Mouse (Mus musculus) Muller cell, postnatal 12 days (primary cell): ENCODE measurements around the gene Tenm2.

Source experiments
- DNase-seq: peaks from one replicate; pipeline ENCODE4 v3.0.0-alpha.2; 2015; ENCODE audit errors: inconsistent ontology term

Tenm2 gene

DNA sequence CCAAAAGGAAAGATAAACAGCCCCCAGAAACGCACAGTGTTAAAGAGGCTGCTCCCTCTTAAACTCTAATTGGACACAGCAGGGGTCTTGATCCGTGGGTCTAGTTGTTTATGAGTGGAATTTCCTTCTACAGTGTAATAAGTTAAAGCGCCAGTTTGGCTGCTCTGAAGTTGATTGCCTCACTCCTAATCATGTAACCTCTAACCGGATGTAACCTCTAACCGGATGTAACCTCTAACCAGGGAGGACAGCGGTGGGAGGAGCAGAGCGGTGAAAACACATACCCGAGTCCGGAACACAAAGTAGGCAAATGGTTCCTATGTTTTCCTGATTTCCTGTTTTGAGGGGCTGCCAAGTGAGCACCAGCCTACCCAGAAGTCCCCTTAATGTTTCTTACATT, 871.3 kb downstream of the Tenm2 start:
- peak; percentile 1 for DNase-seq

DNA sequence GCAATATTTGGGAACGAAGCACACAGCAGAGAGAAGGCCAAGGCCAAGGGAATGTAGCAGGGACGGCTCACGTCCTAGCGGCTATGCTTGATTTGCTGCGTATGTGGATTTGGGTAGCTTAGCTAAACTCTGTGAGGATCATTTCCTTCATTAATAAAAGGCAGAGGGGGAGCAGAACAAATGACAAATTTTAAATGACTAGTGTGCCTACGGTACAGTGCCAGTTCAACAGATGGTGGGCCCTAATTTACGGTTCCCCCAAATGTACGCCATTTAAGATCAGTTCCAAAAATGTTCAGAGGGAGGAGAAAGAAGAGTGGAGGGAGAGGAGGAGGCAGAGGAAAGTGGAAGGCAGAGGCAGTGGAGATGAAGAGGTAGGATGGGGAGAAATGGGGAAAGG, 873.2 kb downstream of the Tenm2 start:
- no peak for DNase-seq

GRCm38 (mm10) chr11:36353252-36353651, 882.5 kb downstream of the Tenm2 start:
- no peak for DNase-seq

DNA sequence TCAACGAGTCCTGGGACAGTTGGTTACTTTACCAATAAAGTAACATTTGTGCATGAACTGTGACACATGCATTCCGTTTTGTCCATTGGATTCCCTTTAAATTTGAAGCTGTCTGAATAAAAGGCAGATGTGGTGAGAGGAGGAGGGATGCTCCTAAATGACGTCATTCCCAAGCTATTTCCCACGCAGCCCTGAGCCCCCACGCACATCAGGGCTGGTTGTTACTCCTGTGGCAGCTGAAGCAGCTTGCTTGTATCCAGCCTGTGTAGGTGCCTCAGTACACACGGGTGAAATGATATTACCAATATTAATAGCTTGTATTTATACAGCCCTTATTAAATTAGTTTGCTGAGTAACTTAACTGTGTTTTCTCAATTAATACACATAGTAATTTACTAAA, 884.0 kb downstream of the Tenm2 start:
- no peak for DNase-seq

- DNase-seq: no peak
Observed at GRCm38 (mm10) chr11:36351341-36351740, 884.4 kb downstream of the Tenm2 start.

- no peak for DNase-seq
Observed at GRCm38 (mm10) chr11:36350264-36350663, 885.5 kb downstream of the Tenm2 start.

GRCm38 (mm10) chr11:36349856-36350255, 885.9 kb downstream of the Tenm2 start:
- DNase-seq: no peak

- DNase-seq: no peak
Observed at GRCm38 (mm10) chr11:36341799-36342198, 894.0 kb downstream of the Tenm2 start.

DNA sequence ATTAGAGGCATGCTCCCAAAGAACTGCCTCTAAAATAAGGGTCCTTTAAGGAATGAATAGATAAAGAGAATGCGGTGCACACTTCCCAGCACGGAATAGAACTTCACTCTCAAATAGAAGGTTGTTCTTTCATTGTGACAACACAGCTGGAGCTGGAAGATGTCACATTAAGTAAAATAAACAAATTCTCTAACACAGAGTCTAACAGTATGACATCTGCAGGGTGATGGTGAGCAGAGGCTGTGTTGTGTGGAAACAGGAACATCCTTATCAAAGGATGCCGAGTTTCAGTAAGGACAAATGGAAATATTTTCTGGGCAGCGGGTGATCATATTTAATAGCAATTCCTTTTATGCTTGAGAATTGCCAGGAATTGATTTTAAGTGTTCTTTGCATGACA, 897.3 kb downstream of the Tenm2 start:
- DNase-seq: no peak

GRCm38 (mm10) chr11:36337063-36337462, 898.7 kb downstream of the Tenm2 start:
- no peak for DNase-seq

DNA sequence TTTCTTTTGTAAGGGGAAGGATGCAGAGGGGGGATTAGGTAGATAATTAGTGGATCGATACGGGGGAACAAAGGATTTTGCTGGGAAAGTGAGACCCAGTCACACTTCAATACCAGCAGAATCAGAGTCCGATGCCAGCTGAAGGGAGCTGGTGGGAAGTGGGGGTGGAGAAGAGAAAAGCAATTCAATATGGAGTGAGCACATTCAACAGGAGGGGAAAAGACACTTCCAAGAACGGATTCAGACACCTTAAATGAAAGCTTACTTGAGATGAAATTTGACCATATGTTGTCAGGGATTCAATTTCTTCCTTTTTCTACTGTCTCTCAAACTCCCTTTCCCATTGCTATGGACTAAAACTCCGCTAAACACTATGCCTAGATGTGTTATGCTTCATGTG, 900.6 kb downstream of the Tenm2 start:
- DNase-seq: no peak

DNA sequence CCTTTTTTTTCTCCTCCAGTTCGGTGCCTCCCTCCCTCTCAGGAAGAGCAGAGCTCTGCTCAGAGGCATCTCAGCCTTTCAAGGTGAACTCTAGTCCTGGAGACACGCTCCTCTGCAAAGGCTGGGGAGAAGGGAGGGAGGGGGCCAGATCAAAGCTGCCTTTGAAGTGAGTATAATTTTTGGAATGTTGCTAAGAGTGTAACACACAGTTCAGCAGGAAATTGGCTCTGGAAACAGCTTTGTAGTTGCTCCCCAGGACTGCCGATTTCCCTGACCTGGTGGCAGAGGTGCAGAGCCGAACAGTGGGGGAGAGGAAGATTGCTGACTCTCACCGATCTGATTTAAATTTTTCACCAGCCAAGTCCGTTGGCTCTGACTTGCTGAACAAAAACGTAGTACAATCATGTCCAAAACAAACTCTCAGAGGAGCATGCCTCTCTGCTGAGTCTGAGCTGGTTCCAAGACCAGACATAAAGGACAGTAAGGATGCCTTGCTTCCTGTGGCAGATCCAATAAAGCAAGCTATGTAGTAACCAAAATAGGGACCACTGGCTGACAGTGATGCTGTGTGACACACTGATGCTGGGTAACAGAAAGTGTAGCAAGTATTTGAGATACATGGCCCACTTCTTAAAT, 901.5 kb downstream of the Tenm2 start:
- DNase-seq: peak; percentile 55

GRCm38 (mm10) chr11:36332222-36332621, 903.5 kb downstream of the Tenm2 start:
- DNase-seq: no peak

DNA sequence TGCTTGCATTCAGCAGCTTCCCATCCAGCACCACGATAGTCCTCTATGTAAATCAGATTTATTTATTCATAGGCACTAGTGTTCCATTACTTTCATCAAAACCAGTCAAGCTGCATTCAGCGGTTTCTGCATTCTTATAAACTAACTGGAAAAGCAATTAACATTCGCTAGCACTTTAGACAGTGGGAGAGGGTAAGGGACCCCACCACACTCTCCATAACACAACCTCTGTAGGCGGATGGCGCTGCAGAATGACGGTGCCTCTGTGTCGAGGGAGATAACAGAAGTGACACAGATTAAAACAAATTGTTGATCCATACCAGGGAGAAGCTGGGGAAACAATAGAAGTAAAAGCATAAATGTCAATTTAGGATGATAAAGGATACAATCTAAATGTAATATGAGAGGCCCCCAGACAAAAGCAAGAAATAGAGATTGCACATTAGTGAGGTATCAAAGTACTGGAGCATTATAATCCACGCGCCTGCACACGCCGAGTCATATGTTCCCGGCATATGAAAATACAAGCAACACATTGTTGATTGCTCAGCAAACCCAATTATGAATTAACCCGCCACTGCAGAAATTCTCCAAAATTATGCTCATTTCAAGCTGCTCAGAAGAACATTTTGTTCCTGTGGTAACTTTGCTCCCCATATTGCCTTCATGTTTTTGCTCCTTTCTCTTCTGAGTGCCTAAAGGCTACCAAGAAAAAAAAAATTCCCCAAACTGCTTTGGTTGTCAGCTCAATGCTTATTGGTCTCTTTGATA, 904.2 kb downstream of the Tenm2 start:
- DNase-seq: no peak

- no peak for DNase-seq
Observed at GRCm38 (mm10) chr11:36327243-36327642, 908.5 kb downstream of the Tenm2 start.

GRCm38 (mm10) chr11:36309317-36309716, 926.4 kb downstream of the Tenm2 start:
- DNase-seq: no peak

DNA sequence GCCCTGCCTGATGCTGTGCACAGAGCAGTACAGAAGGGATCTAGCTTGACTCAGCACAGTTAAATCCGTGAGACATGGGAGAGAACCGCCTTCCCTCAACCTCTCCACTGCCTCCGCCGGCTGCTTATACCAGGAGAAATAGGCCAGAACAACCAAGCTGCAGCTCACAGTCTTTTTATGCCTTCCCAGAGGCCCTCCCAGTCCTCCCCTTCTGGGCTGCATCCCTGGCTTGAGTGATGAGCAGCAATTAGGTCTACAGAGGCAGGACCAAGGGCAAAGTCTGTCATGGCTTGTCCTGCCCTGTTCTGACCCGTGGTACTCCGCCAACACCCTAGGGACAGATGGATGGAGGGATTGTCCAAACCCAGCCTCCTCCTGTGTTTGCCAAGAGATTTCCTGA, 928.5 kb downstream of the Tenm2 start:
- DNase-seq: no peak

- no peak for DNase-seq
Observed at GRCm38 (mm10) chr11:36305348-36305950, 930.3 kb downstream of the Tenm2 start.

- peak; percentile 91 for DNase-seq
Observed at GRCm38 (mm10) chr11:36302913-36303371, 932.8 kb downstream of the Tenm2 start.

- DNase-seq: peak; percentile 16
Observed at GRCm38 (mm10) chr11:36302096-36302495, 933.7 kb downstream of the Tenm2 start.

DNA sequence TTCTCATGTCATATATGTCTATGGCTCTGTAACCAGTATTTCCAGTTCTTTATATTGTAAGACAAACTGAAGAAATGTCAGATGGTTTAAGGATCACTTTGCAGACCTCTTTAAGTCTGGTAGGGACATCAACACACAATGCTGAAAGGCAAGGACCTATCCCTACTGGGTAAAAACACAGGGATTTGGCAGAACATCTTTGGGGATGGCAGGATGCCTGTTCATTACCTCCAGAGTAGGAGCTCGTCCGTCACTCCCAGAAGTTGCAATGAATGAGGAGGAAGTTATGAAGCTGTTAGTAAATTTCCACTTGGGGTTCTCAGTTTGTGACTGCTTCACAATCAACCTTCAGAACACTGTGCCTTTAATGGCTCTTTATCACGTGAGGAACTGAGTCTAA, 939.2 kb downstream of the Tenm2 start:
- DNase-seq: no peak

GRCm38 (mm10) chr11:36292206-36292605, 943.6 kb downstream of the Tenm2 start:
- DNase-seq: no peak

DNA sequence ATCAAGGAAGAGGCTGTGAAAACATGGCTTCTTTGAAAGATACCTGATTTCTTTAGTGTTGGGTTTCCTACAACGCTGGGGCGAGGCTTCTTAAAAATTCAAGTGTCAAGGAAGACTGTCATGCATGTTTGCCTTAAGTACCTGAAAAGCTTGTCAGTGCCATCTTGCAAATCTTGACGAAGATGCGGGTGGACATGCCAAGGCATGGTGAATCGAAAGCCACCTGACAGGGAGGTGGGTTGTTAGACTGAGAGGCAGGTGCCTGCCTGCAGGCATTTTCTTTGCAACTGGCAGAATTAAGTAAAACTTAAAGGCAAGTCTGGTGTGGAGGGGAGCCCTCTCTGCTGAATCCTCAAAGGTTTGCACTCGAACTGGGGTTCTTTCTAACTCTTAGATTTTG, 949.5 kb downstream of the Tenm2 start:
- DNase-seq: no peak
